Mouse (Mus musculus): Measurements from ENCODE around the gene Fdxacb1. TPM values are rescaled to one million over a fixed set of nuclear protein-coding genes. Genes with fewer than 3 reads are reported as not detected.

The Fdxacb1 gene
- polyA plus RNA-seq, 1 experiment from 2014 or later = 12.1 TPM

- H3K4me1 ChIP-seq (ENCODE audit: insufficient read depth, low read depth, low read length) = no peaks in the 10 kb centered on the region
Measured at GRCm38 (mm10) chr9:50819716-50820115, 51.7 kb downstream of the Fdxacb1 start.

GRCm38 (mm10) chr9:50821651-50822050, 53.6 kb downstream of the Fdxacb1 start:
- Histone ChIP-seq H3K27me3 (replicated peaks; ENCODE audit: insufficient read depth, low read length) (no peaks in the 10 kb centered on the region), H3K9ac (replicated peaks; ENCODE audit: low read depth) (no peak overlapping the region), H3K4me1 (ENCODE audit: insufficient read depth, low read depth, low read length) (no peaks in the 10 kb centered on the region), H3K4me3 (ENCODE audit: low read depth, low read length) (no peak overlapping the region), H3K27ac (ENCODE audit: low read length) (no peak overlapping the region), H3K36me3 (ENCODE audit: insufficient read depth, low read length) (0 out of 2 replicates have a peak, but pooled peaks cover 3% of the 10 kb centered on the region), H3K4me2 (replicated peaks; ENCODE audit: low read depth, low read length) (no peak overlapping the region), H3K9me3 (ENCODE audit: low read length) (no peaks in the 10 kb centered on the region)
- WGBS = 90% methylated on average over 6 of the region's 6 CpGs
- ATAC-seq (no peak), DNase-seq (ENCODE audit: low spot score) (no peak)
- TF ChIP-seq EP300 (IDR thresholded peaks at IDR 0.05) (no peak), CTCF (IDR thresholded peaks at IDR 0.05) (no peak)

More at GRCm38 (mm10) chr9:50819716-50820115, 51.7 kb downstream of the Fdxacb1 start:
- no peak overlapping the region for H3K4me2 ChIP-seq (replicated peaks; ENCODE audit: low read depth, low read length)
- 0 out of 2 replicates have a peak, but pooled peaks cover 3% of the 10 kb centered on the region for H3K36me3 ChIP-seq (ENCODE audit: insufficient read depth, low read length)
- H3K27ac ChIP-seq (ENCODE audit: low read length) = no peak overlapping the region
- H3K9me3 ChIP-seq (ENCODE audit: low read length) = no peaks in the 10 kb centered on the region
- H3K27me3 ChIP-seq (replicated peaks; ENCODE audit: insufficient read depth, low read length) = no peaks in the 10 kb centered on the region
- ATAC-seq (no peak), DNase-seq (ENCODE audit: low spot score) (no peak)
- no peak overlapping the region for H3K4me3 ChIP-seq (ENCODE audit: low read depth, low read length)
- WGBS = 87% methylated on average over 6 of the region's 6 CpGs
- no peak for TF ChIP-seq CTCF (IDR thresholded peaks at IDR 0.05)
- no peak for TF ChIP-seq EP300 (IDR thresholded peaks at IDR 0.05)
- H3K9ac ChIP-seq (replicated peaks; ENCODE audit: low read depth) = no peak overlapping the region

GRCm38 (mm10) chr9:50822216-50822615, 54.2 kb downstream of the Fdxacb1 start:
- 91% methylated on average over 5 of the region's 5 CpGs for WGBS
- DNase-seq (ENCODE audit: low spot score) (no peak), ATAC-seq (no peak)
- H3K9ac ChIP-seq (replicated peaks; ENCODE audit: low read depth) = no peak overlapping the region
- no peak overlapping the region for H3K4me2 ChIP-seq (replicated peaks; ENCODE audit: low read depth, low read length)
- TF ChIP-seq CTCF (IDR thresholded peaks at IDR 0.05) (no peak), EP300 (IDR thresholded peaks at IDR 0.05) (no peak)
- 0 out of 2 replicates have a peak, but pooled peaks cover 2% of the 10 kb centered on the region for H3K36me3 ChIP-seq (ENCODE audit: insufficient read depth, low read length)
- no peaks in the 10 kb centered on the region for H3K4me1 ChIP-seq (ENCODE audit: insufficient read depth, low read depth, low read length)
- H3K4me3 ChIP-seq (ENCODE audit: low read depth, low read length) = no peak overlapping the region
- no peaks in the 10 kb centered on the region for H3K27me3 ChIP-seq (replicated peaks; ENCODE audit: insufficient read depth, low read length)
- H3K27ac ChIP-seq (ENCODE audit: low read length) = no peak overlapping the region
- H3K9me3 ChIP-seq (ENCODE audit: low read length) = no peaks in the 10 kb centered on the region

Other genes with a start within 250 kb of the Fdxacb1 start
- 76.0 and 79.4 TPM in 2 replicates for gene Pts, start 239.5 kb upstream of the Fdxacb1 start, polyA plus RNA-seq (2015; fragmentation: Nextera tagmentation; extraction: Ambion mirVana)
- gene Il18, start 213.4 kb upstream of the Fdxacb1 start, polyA plus RNA-seq (2015; fragmentation: Nextera tagmentation; extraction: Ambion mirVana) = 26.8 and 29.3 TPM in 2 replicates
- gene Bco2, start 213.1 kb upstream of the Fdxacb1 start, polyA plus RNA-seq (2015; fragmentation: Nextera tagmentation; extraction: Ambion mirVana) = 0.19 and 0.39 TPM in 2 replicates
- gene Tex12, start 206.9 kb upstream of the Fdxacb1 start, polyA plus RNA-seq (2015; fragmentation: Nextera tagmentation; extraction: Ambion mirVana) = not detected in 2 replicates
- gene Sdhd, start 164.4 kb upstream of the Fdxacb1 start, polyA plus RNA-seq (2015; fragmentation: Nextera tagmentation; extraction: Ambion mirVana) = 235 and 252 TPM in 2 replicates
- 185 and 189 TPM in 2 replicates for gene Timm8b, start 164.3 kb upstream of the Fdxacb1 start, polyA plus RNA-seq (2015; fragmentation: Nextera tagmentation; extraction: Ambion mirVana)
- 14.5 and 16.6 TPM in 2 replicates for gene Pih1d2, start 150.9 kb upstream of the Fdxacb1 start, polyA plus RNA-seq (2015; fragmentation: Nextera tagmentation; extraction: Ambion mirVana)
- gene Nkapd1, start 150.8 kb upstream of the Fdxacb1 start, polyA plus RNA-seq (2015; fragmentation: Nextera tagmentation; extraction: Ambion mirVana) = 25.2 and 26.5 TPM in 2 replicates
- 27.2 and 30.0 TPM in 2 replicates for gene Dlat, start 108.5 kb upstream of the Fdxacb1 start, polyA plus RNA-seq (2015; fragmentation: Nextera tagmentation; extraction: Ambion mirVana)
- gene Dixdc1, start 28.7 kb upstream of the Fdxacb1 start, polyA plus RNA-seq (2015; fragmentation: Nextera tagmentation; extraction: Ambion mirVana) = 5.4 and 7.5 TPM in 2 replicates
- 28.5 and 29.8 TPM in 2 replicates for gene 2310030G06Rik, start 21.7 kb upstream of the Fdxacb1 start, polyA plus RNA-seq (2015; fragmentation: Nextera tagmentation; extraction: Ambion mirVana)
- gene Cryab, start 16.9 kb upstream of the Fdxacb1 start, polyA plus RNA-seq (2015; fragmentation: Nextera tagmentation; extraction: Ambion mirVana) = 442 and 571 TPM in 2 replicates
- gene Hspb2, start 15.9 kb upstream of the Fdxacb1 start, polyA plus RNA-seq (2015; fragmentation: Nextera tagmentation; extraction: Ambion mirVana) = 30.8 and 32.4 TPM in 2 replicates
- gene Alg9, start 6.8 kb downstream of the Fdxacb1 start, polyA plus RNA-seq (2015; fragmentation: Nextera tagmentation; extraction: Ambion mirVana) = 17.9 and 19.0 TPM in 2 replicates
- gene 1110032A03Rik, start 7.3 kb downstream of the Fdxacb1 start, polyA plus RNA-seq (2015; fragmentation: Nextera tagmentation; extraction: Ambion mirVana) = 72.3 and 79.8 TPM in 2 replicates
- 26.0 and 28.4 TPM in 2 replicates for gene Ppp2r1b, start 77.1 kb downstream of the Fdxacb1 start, polyA plus RNA-seq (2015; fragmentation: Nextera tagmentation; extraction: Ambion mirVana)
- 9.1 and 10.4 TPM in 2 replicates for gene Sik2, start 240.8 kb downstream of the Fdxacb1 start, polyA plus RNA-seq (2015; fragmentation: Nextera tagmentation; extraction: Ambion mirVana)